Mouse (Mus musculus): Measurements from ENCODE around the gene Galnt17. TPM values are rescaled to one million over a fixed set of nuclear protein-coding genes. Genes with fewer than 3 reads are reported as not detected.

The Galnt17 gene
- polyA plus RNA-seq, 2 experiments = 3.4 to 5.9 TPM

- H3K9ac ChIP-seq (ENCODE audit: low read depth, low read length, severe bottlenecking) = no peak overlapping the region
- no peaks in the 10 kb centered on the region for H3K36me3 ChIP-seq (ENCODE audit: control insufficient read depth, insufficient read depth, low read length)
- ATAC-seq (ENCODE audit: low FRiP score, low read depth) (no peak), DNase-seq (ENCODE audit: low spot score) (no peak)
- no peaks in the 10 kb centered on the region for H3K27me3 ChIP-seq (ENCODE audit: control insufficient read depth, insufficient read depth, low read length)
- TF ChIP-seq POLR2A (IDR thresholded peaks at IDR 0.05; ENCODE audit: borderline replicate concordance, extremely low read depth, insufficient read depth, insufficient read length) = no peak
- H3K9me3 ChIP-seq (ENCODE audit: control insufficient read depth, low read length) = no peaks in the 10 kb centered on the region
- no peaks in the 10 kb centered on the region for H3K4me1 ChIP-seq (ENCODE audit: control insufficient read depth, insufficient read depth, low read length)
- no peak overlapping the region for H3K27ac ChIP-seq (replicated peaks; ENCODE audit: low read depth, low read length)
- no peak overlapping the region for H3K4me2 ChIP-seq (replicated peaks; ENCODE audit: low read depth, low read length, severe bottlenecking)
- H3K4me3 ChIP-seq (replicated peaks; ENCODE audit: low read length) = no peak overlapping the region
- WGBS = 78% methylated on average over 3 of the region's 3 CpGs
Observed at GRCm38 (mm10) chr5:130858706-130859105, 449.6 kb downstream of the Galnt17 start.

- TF ChIP-seq POLR2A (IDR thresholded peaks at IDR 0.05; ENCODE audit: borderline replicate concordance, extremely low read depth, insufficient read depth, insufficient read length) = no peak
- H3K4me1 ChIP-seq (ENCODE audit: control insufficient read depth, insufficient read depth, low read length) = peaks cover under 1% of the 10 kb centered on the region; the same call in 1 of the 2 replicates
- 23% methylated on average over 8 of the region's 8 CpGs for WGBS
- no peak overlapping the region for H3K9ac ChIP-seq (ENCODE audit: low read depth, low read length, severe bottlenecking)
- H3K27me3 ChIP-seq (ENCODE audit: control insufficient read depth, insufficient read depth, low read length) = no peaks in the 10 kb centered on the region
- DNase-seq (ENCODE audit: low spot score) (peak; percentile 50), ATAC-seq (ENCODE audit: low FRiP score, low read depth) (peak; percentile 24; the same call in 1 of the 2 replicates)
- no peaks in the 10 kb centered on the region for H3K36me3 ChIP-seq (ENCODE audit: control insufficient read depth, insufficient read depth, low read length)
- H3K4me2 ChIP-seq (replicated peaks; ENCODE audit: low read depth, low read length, severe bottlenecking) = no peak overlapping the region
- H3K9me3 ChIP-seq (ENCODE audit: control insufficient read depth, low read length) = no peaks in the 10 kb centered on the region
- H3K27ac ChIP-seq (replicated peaks; ENCODE audit: low read depth, low read length) = no peak overlapping the region
- H3K4me3 ChIP-seq (replicated peaks; ENCODE audit: low read length) = no peak overlapping the region
Observed at GRCm38 (mm10) chr5:130858148-130858547, 450.1 kb downstream of the Galnt17 start.

GRCm38 (mm10) chr5:130854430-130854829, 453.9 kb downstream of the Galnt17 start:
- Histone ChIP-seq H3K4me3 (replicated peaks; ENCODE audit: low read length) (no peak overlapping the region), H3K27me3 (ENCODE audit: control insufficient read depth, insufficient read depth, low read length) (no peaks in the 10 kb centered on the region), H3K9ac (ENCODE audit: low read depth, low read length, severe bottlenecking) (no peak overlapping the region), H3K27ac (replicated peaks; ENCODE audit: low read depth, low read length) (no peak overlapping the region), H3K4me1 (ENCODE audit: control insufficient read depth, insufficient read depth, low read length) (peaks cover 10% of the 10 kb centered on the region), H3K9me3 (ENCODE audit: control insufficient read depth, low read length) (no peaks in the 10 kb centered on the region), H3K4me2 (replicated peaks; ENCODE audit: low read depth, low read length, severe bottlenecking) (no peak overlapping the region), H3K36me3 (ENCODE audit: control insufficient read depth, insufficient read depth, low read length) (no peaks in the 10 kb centered on the region)
- ATAC-seq (ENCODE audit: low FRiP score, low read depth) = no peak
- WGBS = 77% methylated on average over 7 of the region's 7 CpGs
- no peak for DNase-seq (ENCODE audit: low spot score)
- no peak for TF ChIP-seq POLR2A (IDR thresholded peaks at IDR 0.05; ENCODE audit: borderline replicate concordance, extremely low read depth, insufficient read depth, insufficient read length)

GRCm38 (mm10) chr5:130853371-130853770, 454.9 kb downstream of the Galnt17 start:
- no peaks in the 10 kb centered on the region for H3K36me3 ChIP-seq (ENCODE audit: control insufficient read depth, insufficient read depth, low read length)
- no peak overlapping the region for H3K9ac ChIP-seq (ENCODE audit: low read depth, low read length, severe bottlenecking)
- no peaks in the 10 kb centered on the region for H3K27me3 ChIP-seq (ENCODE audit: control insufficient read depth, insufficient read depth, low read length)
- H3K4me3 ChIP-seq (replicated peaks; ENCODE audit: low read length) = no peak overlapping the region
- no peak overlapping the region for H3K4me2 ChIP-seq (replicated peaks; ENCODE audit: low read depth, low read length, severe bottlenecking)
- DNase-seq (ENCODE audit: low spot score) (peak; percentile 83), ATAC-seq (ENCODE audit: low FRiP score, low read depth) (0 out of 2 replicates have a peak, but pooled peaks have one; percentile 41)
- no peak overlapping the region for H3K27ac ChIP-seq (replicated peaks; ENCODE audit: low read depth, low read length)
- H3K4me1 ChIP-seq (ENCODE audit: control insufficient read depth, insufficient read depth, low read length) = peaks cover 10% of the 10 kb centered on the region
- no peaks in the 10 kb centered on the region for H3K9me3 ChIP-seq (ENCODE audit: control insufficient read depth, low read length)
- WGBS = under 1% methylated on average over 10 of the region's 10 CpGs
- TF ChIP-seq POLR2A (IDR thresholded peaks at IDR 0.05; ENCODE audit: borderline replicate concordance, extremely low read depth, insufficient read depth, insufficient read length) = no peak

GRCm38 (mm10) chr5:130852182-130852581, 456.1 kb downstream of the Galnt17 start:
- Histone ChIP-seq H3K9me3 (ENCODE audit: control insufficient read depth, low read length) (no peaks in the 10 kb centered on the region), H3K9ac (ENCODE audit: low read depth, low read length, severe bottlenecking) (no peak overlapping the region), H3K27me3 (ENCODE audit: control insufficient read depth, insufficient read depth, low read length) (no peaks in the 10 kb centered on the region), H3K36me3 (ENCODE audit: control insufficient read depth, insufficient read depth, low read length) (no peaks in the 10 kb centered on the region), H3K4me3 (replicated peaks; ENCODE audit: low read length) (peak overlapping the region; percentile 16; the same call in 1 of the 2 replicates), H3K4me2 (replicated peaks; ENCODE audit: low read depth, low read length, severe bottlenecking) (peak overlapping the region; percentile 48), H3K4me1 (ENCODE audit: control insufficient read depth, insufficient read depth, low read length) (peaks cover 10% of the 10 kb centered on the region), H3K27ac (replicated peaks; ENCODE audit: low read depth, low read length) (no peak overlapping the region; the same call in 1 of the 2 replicates)
- peak; percentile 21; the same call in 1 of the 2 replicates for ATAC-seq (ENCODE audit: low FRiP score, low read depth)
- TF ChIP-seq POLR2A (IDR thresholded peaks at IDR 0.05; ENCODE audit: borderline replicate concordance, extremely low read depth, insufficient read depth, insufficient read length) = no peak
- no peak for DNase-seq (ENCODE audit: low spot score)
- WGBS = 3% methylated on average over 11 of the region's 11 CpGs
